Mouse (Mus musculus) ES-E14 (cell line): ENCODE measurements around the gene Lrp4. TPM values are rescaled to one million over a fixed set of nuclear protein-coding genes. Genes with fewer than 3 reads are reported as not detected.

Source experiments
- DNase-seq: peaks from one replicate; pipeline ENCODE4 v3.0.0-alpha.2; 2013; ENCODE audit warnings: low read depth, low spot score
- H3K27ac ChIP-seq: 2 replicates; pipeline ENCODE4 v1.5.1; 2012; ENCODE audit warnings: low read depth, mild to moderate bottlenecking, low read length, moderate library complexity, mixed read lengths; ENCODE audit not compliant: poor library complexity, insufficient read depth, severe bottlenecking
- H3K36me3 ChIP-seq: 2 replicates; pipeline ENCODE4 v1.6.1; 2012; ENCODE audit warnings: mild to moderate bottlenecking, low read length, moderate library complexity, mixed read lengths; ENCODE audit not compliant: control insufficient read depth, poor library complexity, insufficient read depth, severe bottlenecking
- H3K4me1 ChIP-seq, 2 experiments: fragments of 150-350 bp in 1 of 2; sonication (generic) in 1 of 2; 2 replicates each; pipeline ENCODE4 v1.6.1; 2012; ENCODE audit warnings: low read length in 2 of 2, mild to moderate bottlenecking in 1 of 2, mixed read lengths in 1 of 2; ENCODE audit not compliant: control insufficient read depth in 2 of 2, insufficient read depth in 2 of 2, poor library complexity in 1 of 2
- H3K4me3 ChIP-seq, 2 experiments: fragments of 150-350 bp in 1 of 2; sonication (generic) in 1 of 2; 2 replicates each; pipeline ENCODE4 v1.5.1; 2012; ENCODE audit warnings: low read length in 2 of 2, low read depth in 1 of 2, mild to moderate bottlenecking in 1 of 2, mixed read lengths in 1 of 2; ENCODE audit not compliant: insufficient read depth in 1 of 2, poor library complexity in 1 of 2, severe bottlenecking in 1 of 2
- H3K9ac ChIP-seq: 2 replicates; pipeline ENCODE4 v1.6.1; 2012; ENCODE audit warnings: low read depth, mild to moderate bottlenecking, low read length, mixed read lengths; ENCODE audit not compliant: poor library complexity, insufficient read depth, severe bottlenecking
- H3K9me3 ChIP-seq: fragments of 150-350 bp; sonication (generic); 2 replicates; pipeline ENCODE4 v1.6.1; 2012; ENCODE audit warnings: low read depth, mild to moderate bottlenecking, low read length; ENCODE audit not compliant: control insufficient read depth, insufficient read depth
- CHD2 ChIP-seq: IDR thresholded peaks from 2 replicates; pipeline ENCODE4 v1.6.1; 2014; ENCODE audit warnings: mild to moderate bottlenecking, low read depth, low read length, inconsistent platforms
- HCFC1 ChIP-seq: IDR thresholded peaks from 2 replicates; pipeline ENCODE4 v1.6.1; 2012; ENCODE audit warnings: low read length, inconsistent platforms, borderline replicate concordance; ENCODE audit not compliant: insufficient read depth
- MAFK ChIP-seq: IDR thresholded peaks from 2 replicates; pipeline ENCODE4 v1.6.1; 2014; ENCODE audit warnings: mild to moderate bottlenecking, low read depth, low read length, inconsistent platforms; ENCODE audit not compliant: insufficient read depth
- ZC3H11A ChIP-seq: IDR thresholded peaks from 2 replicates; pipeline ENCODE4 v1.6.1; 2012; ENCODE audit warnings: low read depth, mild to moderate bottlenecking, inconsistent platforms, low read length, borderline replicate concordance
- ZNF384 ChIP-seq: IDR thresholded peaks from 2 replicates; pipeline ENCODE4 v1.6.1; 2012; ENCODE audit warnings: low read depth, low read length, inconsistent platforms
- in situ Hi-C, 2 experiments: fragments of 600-800 bp; cut with MboI; formaldehyde crosslinking; loops; one replicate each; pipeline ENCODE4 v1.15.1; 2025; ENCODE audit warnings: low sequenced_read_pairs in 2 of 2, inconsistent platforms in 1 of 2; ENCODE audit not compliant: unreplicated experiment in 2 of 2
- total RNA-seq: library from RNA; depleted of rRNA; stranded (reverse); fragments of 300-350 nt; gene quantifications from 2 replicates; pipeline ENCODE4 v1.2.3, GENCODE M21; 2012

Gene Lrp4
- total RNA-seq, 1 experiment, result 14.2 TPM

DNA sequence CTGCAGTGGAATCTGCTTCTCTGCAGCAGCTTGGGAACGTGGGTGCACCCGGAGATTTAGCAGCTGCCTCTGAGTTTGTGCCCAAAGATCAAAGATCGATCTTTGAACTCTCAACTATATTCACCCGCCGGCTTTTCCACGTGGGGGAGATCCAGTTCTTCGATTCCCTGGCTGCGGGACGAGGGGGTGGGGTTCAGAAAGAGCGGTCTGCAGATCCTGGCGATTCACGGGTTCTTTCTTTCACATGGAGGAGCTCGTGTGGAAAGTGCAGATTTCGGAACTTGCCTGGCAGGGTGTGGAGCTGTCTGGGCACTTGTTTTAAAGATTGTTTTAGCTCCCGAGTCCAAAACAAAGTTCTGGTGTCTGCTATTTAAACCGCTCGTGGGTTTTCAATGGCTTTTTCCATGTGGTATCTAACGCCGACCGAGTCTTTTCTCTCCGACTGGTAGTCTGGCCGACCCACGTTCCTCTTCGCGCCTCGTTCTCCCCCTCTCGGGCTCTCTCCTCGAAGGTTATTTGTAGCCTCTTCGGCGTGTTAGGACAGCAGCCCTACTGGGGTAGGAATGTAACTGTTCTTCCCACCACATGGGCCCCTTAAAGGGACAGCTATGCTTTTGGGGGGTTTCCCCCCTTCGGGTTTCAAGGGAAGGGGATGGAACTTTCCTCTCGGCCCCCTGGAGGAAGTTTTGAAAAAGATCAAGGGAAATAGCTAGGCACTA lies 1.5 kb downstream of the Lrp4 start:
- H3K9me3 ChIP-seq, result no peaks in the 10 kb centered on the region
- DNase-seq, result no peak
- no peaks in the 10 kb centered on the region for H3K36me3 ChIP-seq
- TF ChIP-seq CHD2, result no peak
- TF ChIP-seq ZC3H11A, result no peak
- TF ChIP-seq HCFC1, result no peak
- TF ChIP-seq MAFK, result no peak
- TF ChIP-seq ZNF384, result no peak
- peak overlapping the region; percentile 21; the same call in 1 of the 2 replicates for H3K9ac ChIP-seq
- peaks cover 2 to 9% of the 10 kb centered on the region in 2 experiments; a peak in 2 of 4 replicates for H3K4me1 ChIP-seq
- H3K4me3 ChIP-seq, result peak overlapping the region; percentile 84 to 91
- in situ Hi-C loops, result no loop called here
- no peak overlapping the region for H3K27ac ChIP-seq

DNA sequence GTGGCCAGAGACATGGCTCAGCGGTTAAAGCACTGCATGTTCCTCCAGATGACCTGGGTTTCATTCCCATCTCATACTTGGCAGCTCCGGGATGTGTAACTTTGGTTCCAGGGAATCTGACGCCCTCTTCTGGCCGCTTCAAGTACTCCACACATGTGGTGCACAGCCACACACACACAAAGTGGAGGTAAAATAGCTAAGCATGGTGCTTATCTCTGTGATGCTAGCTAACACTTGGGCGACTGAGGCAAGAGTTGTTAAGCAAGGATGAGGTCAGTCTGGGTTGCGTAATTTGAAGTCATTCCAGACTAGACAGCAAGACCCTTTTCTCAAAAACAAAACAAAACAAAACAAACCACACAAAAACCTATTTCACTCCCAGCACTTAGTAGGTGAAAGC lies 2.8 kb downstream of the Lrp4 start:
- no peak overlapping the region for H3K9ac ChIP-seq
- no peak for DNase-seq
- H3K36me3 ChIP-seq, result no peaks in the 10 kb centered on the region
- TF ChIP-seq CHD2 (no peak), ZC3H11A (no peak), ZNF384 (no peak), MAFK (no peak), HCFC1 (no peak)
- in situ Hi-C loops, result no loop called here
- peaks cover 2 to 9% of the 10 kb centered on the region in 2 experiments; a peak in 2 of 4 replicates for H3K4me1 ChIP-seq
- no peaks in the 10 kb centered on the region for H3K9me3 ChIP-seq
- H3K27ac ChIP-seq, result no peak overlapping the region
- H3K4me3 ChIP-seq, result no peak overlapping the region

DNA sequence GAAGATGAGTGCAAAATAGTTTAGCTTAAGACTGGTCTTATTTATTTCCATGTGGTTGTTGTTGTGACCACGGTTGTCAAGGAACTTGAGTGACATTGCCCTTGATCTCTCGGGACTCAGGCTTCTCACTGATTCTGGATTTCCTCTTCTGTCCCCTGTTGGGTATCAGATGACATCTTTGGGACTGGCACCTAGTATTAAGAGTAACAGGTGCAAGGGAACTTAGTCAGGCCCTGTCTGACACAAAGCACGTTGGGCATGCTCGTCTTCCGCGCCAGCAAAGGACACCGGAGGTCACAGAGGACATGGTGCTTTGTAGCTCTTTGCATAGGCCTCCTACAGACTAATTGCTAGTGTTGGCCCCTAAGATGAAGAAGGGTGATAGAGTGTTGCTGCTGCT lies 3.5 kb downstream of the Lrp4 start:
- DNase-seq, result no peak
- H3K4me1 ChIP-seq, result peaks cover 2 to 9% of the 10 kb centered on the region in 2 experiments; a peak in 2 of 4 replicates
- H3K36me3 ChIP-seq, result no peaks in the 10 kb centered on the region
- H3K4me3 ChIP-seq, result no peak overlapping the region
- no peak overlapping the region for H3K9ac ChIP-seq
- H3K9me3 ChIP-seq, result no peaks in the 10 kb centered on the region
- in situ Hi-C loops, result no loop called here
- H3K27ac ChIP-seq, result no peak overlapping the region
- no peak for TF ChIP-seq ZC3H11A
- no peak for TF ChIP-seq ZNF384
- no peak for TF ChIP-seq MAFK
- no peak for TF ChIP-seq HCFC1
- no peak for TF ChIP-seq CHD2

DNA sequence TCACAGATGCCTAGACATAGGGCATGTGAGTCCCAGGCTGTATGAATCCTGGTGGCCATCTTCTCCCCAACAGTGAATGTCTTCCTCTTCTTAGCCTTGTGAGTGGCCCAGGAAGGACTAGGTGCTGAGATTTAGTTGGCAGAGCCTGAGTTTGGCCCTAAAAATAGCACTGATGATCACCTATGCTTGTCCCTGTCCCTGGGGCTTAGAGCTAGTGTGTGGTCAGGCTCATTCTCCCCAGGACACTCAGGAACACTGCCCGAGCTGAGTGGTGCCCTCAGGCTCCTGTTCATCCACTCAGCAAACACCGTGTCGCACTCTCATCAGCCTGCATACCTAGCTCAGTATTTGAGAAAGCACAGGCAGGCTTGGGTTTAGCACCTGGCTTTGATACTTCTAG lies 4.0 kb downstream of the Lrp4 start:
- Histone ChIP-seq H3K36me3 (no peaks in the 10 kb centered on the region), H3K9ac (no peak overlapping the region), H3K9me3 (no peaks in the 10 kb centered on the region), H3K4me1 (peaks cover 2 to 9% of the 10 kb centered on the region in 2 experiments; a peak in 2 of 4 replicates), H3K27ac (no peak overlapping the region), H3K4me3 (no peak overlapping the region)
- TF ChIP-seq ZNF384 (no peak), CHD2 (no peak), HCFC1 (no peak), ZC3H11A (no peak), MAFK (no peak)
- in situ Hi-C loops, result no loop called here
- DNase-seq, result no peak

DNA sequence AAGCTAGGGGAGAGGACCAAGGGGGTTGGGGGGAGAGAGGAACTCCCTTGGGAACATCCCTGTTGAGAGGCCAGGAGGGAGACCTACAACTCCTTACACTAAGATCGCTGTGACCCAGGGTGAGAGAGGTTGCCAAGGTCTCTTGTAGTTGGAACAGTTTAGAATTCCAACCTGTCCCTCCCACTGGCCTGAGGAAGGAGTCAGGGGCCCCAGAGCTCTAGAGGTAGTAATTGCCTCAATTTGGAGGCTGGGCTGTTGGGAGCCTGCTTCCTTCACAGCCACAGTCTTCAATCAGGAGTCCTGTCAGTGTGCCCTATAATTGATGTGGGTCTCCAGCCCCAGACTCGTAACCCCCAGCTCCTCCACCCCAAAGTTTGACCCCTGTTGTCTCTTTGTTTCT lies 4.9 kb downstream of the Lrp4 start:
- DNase-seq, result no peak
- TF ChIP-seq MAFK (no peak), ZNF384 (no peak), HCFC1 (no peak), ZC3H11A (no peak), CHD2 (no peak)
- Histone ChIP-seq H3K4me3 (no peak overlapping the region), H3K27ac (no peak overlapping the region), H3K4me1 (peaks cover 0 to 4% of the 10 kb centered on the region in 2 experiments; a peak in 2 of 4 replicates), H3K36me3 (no peaks in the 10 kb centered on the region), H3K9ac (no peak overlapping the region), H3K9me3 (no peaks in the 10 kb centered on the region)
- in situ Hi-C loops, result no loop called here
